Mouse (Mus musculus): Measurements from ENCODE around the gene Cfap54. TPM values are rescaled to one million over a fixed set of nuclear protein-coding genes. Genes with fewer than 3 reads are reported as not detected.
A peak's percentile ranks its signal among the peaks of the same experiment; 100 is the strongest.

The Cfap54 gene
- total RNA-seq, 2 experiments from 2014 or later = 14.9 to 21.5 TPM

- peak; percentile 77 to 90 for DNase-seq (ENCODE audit: low spot score in 2 of 2)
- intact Hi-C loops (cut with DNase I) = loop anchor here (10.0 kb wide), 2 partner anchors 54 to 204 kb away; no protein-coding TSS in a partner anchor
These were observed 11.1 kb downstream of the Cfap54 start for GRCm38 (mm10) chr10:93070121-93070898.

- intact Hi-C loops (cut with DNase I) = loop anchor here (10.0 kb wide), 2 partner anchors 55 to 205 kb away; no protein-coding TSS in a partner anchor
- no peak for DNase-seq (ENCODE audit: low spot score in 2 of 2)
These were observed 11.7 kb downstream of the Cfap54 start for GRCm38 (mm10) chr10:93069721-93070120.

GRCm38 (mm10) chr10:93069041-93069679, 12.3 kb downstream of the Cfap54 start:
- intact Hi-C loops (cut with DNase I) = no loop called here
- DNase-seq (ENCODE audit: low spot score in 2 of 2) = no peak

GRCm38 (mm10) chr10:93064973-93065372, 16.4 kb downstream of the Cfap54 start:
- intact Hi-C loops (cut with DNase I) = no loop called here
- DNase-seq (ENCODE audit: low spot score in 2 of 2) = peak in 1 of 2 experiments; percentile 30

- no peak for DNase-seq (ENCODE audit: low spot score in 2 of 2)
- intact Hi-C loops (cut with DNase I) = no loop called here
These were observed 17.8 kb downstream of the Cfap54 start for GRCm38 (mm10) chr10:93063576-93063975.

GRCm38 (mm10) chr10:93062395-93062794, 19.0 kb downstream of the Cfap54 start:
- intact Hi-C loops (cut with DNase I) = no loop called here
- DNase-seq (ENCODE audit: low spot score in 2 of 2) = no peak

- intact Hi-C loops (cut with DNase I) = loop anchor here (10.0 kb wide), 2 partner anchors 371 to 521 kb away; no protein-coding TSS in a partner anchor
- DNase-seq (ENCODE audit: low spot score in 2 of 2) = peak in 1 of 2 experiments; percentile 53
These were observed 27.6 kb downstream of the Cfap54 start for GRCm38 (mm10) chr10:93053867-93054266.

GRCm38 (mm10) chr10:93053315-93053714, 28.1 kb downstream of the Cfap54 start:
- intact Hi-C loops (cut with DNase I) = loop anchor here (10.0 kb wide), 2 partner anchors 371 to 521 kb away; no protein-coding TSS in a partner anchor
- peak in 1 of 2 experiments; percentile 48 for DNase-seq (ENCODE audit: low spot score in 2 of 2)

- intact Hi-C loops (cut with DNase I) = loop anchor here (10.0 kb wide), 2 partner anchors 374 to 524 kb away; no protein-coding TSS in a partner anchor
- peak; percentile 84 to 85 for DNase-seq (ENCODE audit: low spot score in 2 of 2)
These were observed 30.2 kb downstream of the Cfap54 start for GRCm38 (mm10) chr10:93051016-93051726.

- intact Hi-C loops (cut with DNase I) = loop anchor here (10.0 kb wide), 2 partner anchors 374 to 524 kb away; no protein-coding TSS in a partner anchor
- no peak for DNase-seq (ENCODE audit: low spot score in 2 of 2)
These were observed 30.8 kb downstream of the Cfap54 start for GRCm38 (mm10) chr10:93050571-93050970.

GRCm38 (mm10) chr10:93043195-93043594, 38.2 kb downstream of the Cfap54 start:
- DNase-seq (ENCODE audit: low spot score in 2 of 2) = no peak
- intact Hi-C loops (cut with DNase I) = loop anchor here (10.0 kb wide), 1 partner anchor 432 kb away; no protein-coding TSS in a partner anchor

GRCm38 (mm10) chr10:93041850-93042249, 39.6 kb downstream of the Cfap54 start:
- intact Hi-C loops (cut with DNase I) = loop anchor here (10.0 kb wide), 1 partner anchor 433 kb away; no protein-coding TSS in a partner anchor
- no peak for DNase-seq (ENCODE audit: low spot score in 2 of 2)

- intact Hi-C loops (cut with DNase I) = loop anchor here (10.0 kb wide), 1 partner anchor 433 kb away; no protein-coding TSS in a partner anchor
These were observed 40.0 kb downstream of the Cfap54 start for GRCm38 (mm10) chr10:93041392-93041791.

GRCm38 (mm10) chr10:93036532-93036931, 44.9 kb downstream of the Cfap54 start:
- intact Hi-C loops (cut with DNase I) = no loop called here
- DNase-seq (ENCODE audit: low spot score in 2 of 2) = no peak

More at GRCm38 (mm10) chr10:93041392-93041791, 40.0 kb downstream of the Cfap54 start:
- no peak for DNase-seq (ENCODE audit: low spot score in 2 of 2)

GRCm38 (mm10) chr10:93035489-93035888, 45.9 kb downstream of the Cfap54 start:
- intact Hi-C loops (cut with DNase I) = no loop called here
- no peak for DNase-seq (ENCODE audit: low spot score in 2 of 2)

GRCm38 (mm10) chr10:93023295-93023694, 58.1 kb downstream of the Cfap54 start:
- intact Hi-C loops (cut with DNase I) = no loop called here

GRCm38 (mm10) chr10:93014059-93014795, 67.2 kb downstream of the Cfap54 start:
- intact Hi-C loops (cut with DNase I) = loop anchor here (5.0 to 10.0 kb wide), 5 partner anchors 359 to 1742 kb away; no protein-coding TSS in a partner anchor
- peak; percentile 82 for DNase-seq (ENCODE audit: low spot score in 2 of 2)

More at GRCm38 (mm10) chr10:93023295-93023694, 58.1 kb downstream of the Cfap54 start:
- no peak for DNase-seq (ENCODE audit: low spot score in 2 of 2)

GRCm38 (mm10) chr10:93011085-93011484, 70.3 kb downstream of the Cfap54 start:
- DNase-seq (ENCODE audit: low spot score in 2 of 2) = no peak
- intact Hi-C loops (cut with DNase I) = loop anchor here (5.0 to 10.0 kb wide), 5 partner anchors 356 to 1739 kb away; no protein-coding TSS in a partner anchor
